Mouse (Mus musculus) small intestine, adult 2 months (tissue): Measurements from ENCODE around the gene Nktr. TPM values are rescaled to one million over a fixed set of nuclear protein-coding genes. Genes with fewer than 3 reads are reported as not detected.

ENCODE experiments used
- H3K27ac ChIP-seq: fragments of 200-500 bp; 2 replicates; pipeline ENCODE4 v1.5.1; 2012; ENCODE audit warnings: low read depth, low read length, control low read depth, inconsistent platforms; ENCODE audit not compliant: insufficient read depth
- H3K27me3 ChIP-seq: fragments of 200-500 bp; 2 replicates; pipeline ENCODE4 v1.6.1; 2012; ENCODE audit warnings: mild to moderate bottlenecking, moderate library complexity, low read length, inconsistent platforms; ENCODE audit not compliant: control insufficient read depth, insufficient read depth
- H3K36me3 ChIP-seq: fragments of 200-500 bp; 2 replicates; pipeline ENCODE4 v1.6.1; 2012; ENCODE audit warnings: mild to moderate bottlenecking, low read length, control low read depth, inconsistent platforms; ENCODE audit not compliant: control insufficient read depth, insufficient read depth
- H3K4me1 ChIP-seq: fragments of 200-500 bp; 2 replicates; pipeline ENCODE4 v1.6.1; 2012; ENCODE audit warnings: low read length, inconsistent platforms, mixed read lengths; ENCODE audit not compliant: control insufficient read depth, insufficient read depth, insufficient read length
- H3K4me3 ChIP-seq: fragments of 200-500 bp; 2 replicates; pipeline ENCODE4 v1.5.1; 2012; ENCODE audit warnings: low read depth, mild to moderate bottlenecking, control low read depth, inconsistent platforms, low read length, moderate library complexity
- CTCF ChIP-seq: fragments of 200-500 bp; IDR thresholded peaks from 2 replicates; pipeline ENCODE4 v1.5.1; 2012; ENCODE audit warnings: low read depth, mild to moderate bottlenecking, control low read depth, inconsistent platforms, low read length, moderate library complexity, mixed read lengths; ENCODE audit not compliant: insufficient replicate concordance, insufficient read length; ENCODE audit errors: extremely low read depth
- POLR2A ChIP-seq: fragments of 200-500 bp; IDR thresholded peaks from 2 replicates; pipeline ENCODE4 v1.6.1; 2012; ENCODE audit warnings: low read depth, mild to moderate bottlenecking, control low read depth, inconsistent platforms, low read length, moderate library complexity
- WGBS: fragments of 180-500 bp; shearing (Covaris S2); methylation state at CpG from one replicate; pipeline ENCODE4 v1.1.7; 2018; 5-methylcytosine and 5-hydroxymethylcytosine counted together
- polyA plus RNA-seq: library from polyadenylated mRNA; depleted of rRNA; stranded (reverse); fragments of >200 nt; gene quantifications from 2 replicates; pipeline ENCODE4 v1.2.3, GENCODE M21; 2012

Nktr gene
- polyA plus RNA-seq, 1 experiment: 30.2 TPM

- no peak for TF ChIP-seq CTCF
- no peak for TF ChIP-seq POLR2A
These were observed 12.8 kb upstream of the Nktr start for GRCm38 (mm10) chr9:121706029-121706675.

GRCm38 (mm10) chr9:121707801-121708200 lies 11.2 kb upstream of the Nktr start:
- no peak overlapping the region for H3K27ac ChIP-seq
- WGBS: 62% methylated on average over 6 of the region's 6 CpGs
- no peak for TF ChIP-seq POLR2A
- TF ChIP-seq CTCF: no peak
- no peak overlapping the region for H3K4me3 ChIP-seq
- H3K27me3 ChIP-seq: no peaks in the 10 kb centered on the region
- H3K4me1 ChIP-seq: peaks cover 10% of the 10 kb centered on the region; the same call in 1 of the 2 replicates
- peaks cover 1% of the 10 kb centered on the region; the same call in 1 of the 2 replicates for H3K36me3 ChIP-seq

More at GRCm38 (mm10) chr9:121706029-121706675, 12.8 kb upstream of the Nktr start:
- WGBS: 84% methylated on average over 6 of the region's 6 CpGs
- H3K27me3 ChIP-seq: no peaks in the 10 kb centered on the region
- H3K27ac ChIP-seq: peak overlapping the region; percentile 93
- H3K4me1 ChIP-seq: peaks cover 10% of the 10 kb centered on the region; the same call in 1 of the 2 replicates
- H3K4me3 ChIP-seq: no peak overlapping the region
- no peaks in the 10 kb centered on the region for H3K36me3 ChIP-seq

GRCm38 (mm10) chr9:121708506-121709486 lies 10.2 kb upstream of the Nktr start:
- TF ChIP-seq POLR2A (no peak), CTCF (no peak)
- H3K4me1 ChIP-seq: peaks cover 10% of the 10 kb centered on the region; the same call in 1 of the 2 replicates
- 73% methylated on average over 7 of the region's 7 CpGs for WGBS
- H3K27me3 ChIP-seq: no peaks in the 10 kb centered on the region
- H3K36me3 ChIP-seq: peaks cover 3% of the 10 kb centered on the region
- no peak overlapping the region for H3K4me3 ChIP-seq
- H3K27ac ChIP-seq: no peak overlapping the region

GRCm38 (mm10) chr9:121709898-121710583 lies 8.9 kb upstream of the Nktr start, which contains the start of gene Ss18l2:
Gene Ss18l2 (plus strand): TSS chr9:121710329.
- H3K36me3 ChIP-seq: peaks cover 3% of the 10 kb centered on the region
- peaks cover 8% of the 10 kb centered on the region; the same call in 1 of the 2 replicates for H3K4me1 ChIP-seq
- peak within 1 kb of the TSS; percentile 92 for H3K27ac ChIP-seq
- TF ChIP-seq POLR2A (no peak; the same call in 1 of the 2 replicates), CTCF (no peak)
- 4% methylated on average over 37 of the region's 37 CpGs for WGBS
- H3K27me3 ChIP-seq: no peaks in the 10 kb centered on the region
- peak within 1 kb of the TSS; percentile 95 for H3K4me3 ChIP-seq

- H3K4me1 ChIP-seq: peaks cover 5% of the 10 kb centered on the region; the same call in 1 of the 2 replicates
- TF ChIP-seq POLR2A: peak; percentile 36
- peak; percentile 9; the same call in 1 of the 2 replicates for TF ChIP-seq CTCF
- H3K36me3 ChIP-seq: peaks cover 3% of the 10 kb centered on the region
- H3K4me3 ChIP-seq: peak overlapping the region; percentile 95
- H3K27me3 ChIP-seq: no peaks in the 10 kb centered on the region
- WGBS: under 1% methylated on average over 18 of the region's 18 CpGs
- peak overlapping the region; percentile 92 for H3K27ac ChIP-seq
These were observed 8.4 kb upstream of the Nktr start for GRCm38 (mm10) chr9:121710584-121710975.

DNA sequence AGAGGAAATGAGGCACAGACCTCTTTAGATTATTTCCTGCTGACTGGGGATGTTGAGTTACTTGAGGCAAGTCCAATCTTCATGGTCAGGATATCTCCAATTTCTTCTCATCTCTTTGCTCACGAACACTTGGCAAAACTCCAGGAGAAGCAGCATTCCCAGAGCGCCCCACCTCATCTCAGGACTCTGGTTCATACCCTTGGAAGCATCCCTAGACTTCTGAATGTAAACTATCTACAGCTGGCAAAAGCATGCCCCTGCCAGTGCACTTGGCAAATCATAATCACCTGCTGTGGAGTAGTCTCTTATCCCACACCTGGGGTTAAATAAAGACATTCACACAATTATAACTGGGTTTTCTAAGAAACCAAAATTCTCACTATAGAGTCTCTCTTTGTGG lies 1.9 kb upstream of the Nktr start:
- WGBS: 80% methylated on average over 2 of the region's 2 CpGs
- H3K4me3 ChIP-seq: no peak overlapping the region
- no peaks in the 10 kb centered on the region; the same call in 1 of the 2 replicates for H3K4me1 ChIP-seq
- no peak overlapping the region for H3K27ac ChIP-seq
- no peaks in the 10 kb centered on the region for H3K27me3 ChIP-seq
- H3K36me3 ChIP-seq: peaks cover 3% of the 10 kb centered on the region
- TF ChIP-seq POLR2A: no peak
- TF ChIP-seq CTCF: no peak
